Mouse (Mus musculus) G1E (cell line): ENCODE results near the gene Pdk3. TPM values are rescaled to one million over a fixed set of nuclear protein-coding genes. Genes with fewer than 3 reads are reported as not detected.

ENCODE experiments used
- ATAC-seq: 2 replicates; pipeline ENCODE4 v1.8.0; 2016; ENCODE audit warnings: mild to moderate bottlenecking; ENCODE audit not compliant: insufficient number of reproducible peaks, poor library complexity, low FRiP score, severe bottlenecking; ENCODE audit errors: extremely low read depth
- DNase-seq: peaks from one replicate; pipeline ENCODE4 v3.0.0; 2012; ENCODE audit warnings: low spot score
- H3K27me3 ChIP-seq: 2 replicates; pipeline ENCODE4 v1.6.1; 2012; ENCODE audit warnings: mild to moderate bottlenecking, low read length, inconsistent platforms; ENCODE audit not compliant: insufficient read depth
- H3K36me3 ChIP-seq: replicated peaks from 2 replicates; pipeline ENCODE3; 2012; ENCODE audit warnings: mild to moderate bottlenecking, inconsistent platforms
- H3K4me1 ChIP-seq: 2 replicates; pipeline ENCODE4 v1.6.1; 2012; ENCODE audit warnings: low read depth, low read length, inconsistent platforms, mixed read lengths; ENCODE audit not compliant: insufficient read depth
- H3K4me3 ChIP-seq: 2 replicates; pipeline ENCODE4 v1.5.1; 2012; ENCODE audit warnings: low read depth, mild to moderate bottlenecking, inconsistent platforms, low read length, moderate library complexity, mixed read lengths
- H3K9me3 ChIP-seq: replicated peaks from 2 replicates; pipeline ENCODE4 v1.6.1; 2012; ENCODE audit warnings: inconsistent platforms
- CTCF ChIP-seq: IDR thresholded peaks from 2 replicates; pipeline ENCODE4 v1.5.1; 2012; ENCODE audit warnings: low read depth, low read length, inconsistent platforms, mixed read lengths
- GATA1 ChIP-seq: IDR thresholded peaks from 2 replicates; pipeline ENCODE4 v1.6.1; 2012; ENCODE audit warnings: borderline replicate concordance, low read length, inconsistent platforms, mixed read lengths
- GATA2 ChIP-seq: IDR thresholded peaks from 2 replicates; pipeline ENCODE4 v1.6.1; 2012; ENCODE audit warnings: low read depth, low read length, inconsistent platforms, borderline replicate concordance
- POLR2AphosphoS5 ChIP-seq: IDR thresholded peaks from 2 replicates; pipeline ENCODE4 v1.6.1; 2012; ENCODE audit warnings: low read depth, low read length, inconsistent platforms; ENCODE audit not compliant: insufficient replicate concordance
- TAL1 ChIP-seq: conservative IDR thresholded peaks from 2 replicates; pipeline ENCODE4 v1.6.1; 2012; ENCODE audit warnings: low read depth, low read length, inconsistent platforms, mixed read lengths
- polyA plus RNA-seq: library from polyadenylated mRNA; stranded (reverse); fragments of >175 nt; gene quantifications from 2 replicates; pipeline ENCODE4 v1.2.3, GENCODE M21; 2012
- total RNA-seq, 2 experiments: library from RNA; stranded (forward) in 1 of 2; stranded (reverse) in 1 of 2; fragments of 200-1000 nt in 1 of 2; fragments of >200 nt in 1 of 2; fragmentation: Nextera tagmentation in 1 of 2; gene quantifications; 2 replicates each; pipeline ENCODE4 v1.2.3; 2014 to 2017

Pdk3 gene
- total and polyA plus RNA-seq, 3 experiments = 22.8 to 106 (median 90.0) TPM

DNA sequence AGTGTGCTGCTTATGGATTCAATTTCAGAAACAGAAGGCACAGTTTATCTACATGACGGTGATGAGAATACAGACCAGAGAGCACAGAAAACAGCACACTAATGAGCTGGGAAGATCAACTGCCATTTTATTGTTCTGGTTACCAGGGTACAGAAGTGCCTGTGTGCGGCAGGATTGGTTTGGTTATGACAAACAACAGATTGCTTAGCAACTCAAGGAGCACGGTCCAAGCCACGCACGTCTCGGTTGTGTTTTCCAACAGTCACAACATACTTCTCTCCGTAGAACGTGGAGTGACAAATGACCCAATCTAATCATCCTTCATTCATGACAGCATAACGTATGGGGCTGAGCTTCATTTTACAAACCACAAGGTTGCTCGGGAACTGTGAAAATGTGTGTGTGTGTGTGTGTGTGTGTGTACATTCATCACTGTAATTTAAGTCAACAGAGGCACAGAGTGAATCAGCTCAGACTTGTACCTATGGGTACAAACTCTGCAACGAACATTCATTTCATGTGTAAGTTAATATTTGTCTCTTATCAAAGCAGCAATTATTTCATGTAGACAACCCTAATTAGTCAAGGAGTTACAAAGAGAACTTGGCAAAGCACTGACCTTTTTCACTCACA lies 76.7 kb downstream of the Pdk3 start:
- no peak for TF ChIP-seq POLR2AphosphoS5
- TF ChIP-seq CTCF = no peak
- TF ChIP-seq GATA1 = no peak
- no peak for TF ChIP-seq TAL1
- TF ChIP-seq GATA2 = no peak
- Histone ChIP-seq H3K36me3 (peaks cover 40% of the 10 kb centered on the region), H3K9me3 (no peaks in the 10 kb centered on the region), H3K27me3 (no peaks in the 10 kb centered on the region), H3K4me3 (no peak overlapping the region), H3K4me1 (peaks cover 14% of the 10 kb centered on the region)
- ATAC-seq (no peak), DNase-seq (no peak)

DNA sequence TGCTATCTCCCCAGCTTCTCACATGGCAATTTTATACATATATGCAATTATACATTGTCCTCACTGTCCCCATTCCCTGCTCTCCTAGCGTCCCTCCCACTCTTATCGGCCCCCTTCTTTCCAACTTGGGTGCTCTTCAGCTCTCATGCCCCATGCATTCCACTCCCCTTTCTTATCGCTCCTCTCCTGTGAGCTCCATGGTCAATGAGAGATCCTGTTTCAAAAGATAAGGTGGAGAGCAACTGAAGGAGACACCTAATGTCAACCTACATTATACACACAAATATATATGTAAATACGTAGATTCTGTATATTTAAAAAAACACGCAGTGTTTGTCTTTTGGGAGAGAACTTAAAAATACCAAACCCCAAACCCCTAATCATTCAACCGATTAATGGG lies 81.4 kb downstream of the Pdk3 start:
- H3K4me1 ChIP-seq = peaks cover 33% of the 10 kb centered on the region
- no peak overlapping the region; the same call in 1 of the 2 replicates for H3K4me3 ChIP-seq
- ATAC-seq = peak; percentile 91
- peak; percentile 10 for DNase-seq
- H3K9me3 ChIP-seq = no peaks in the 10 kb centered on the region
- no peaks in the 10 kb centered on the region for H3K27me3 ChIP-seq
- H3K36me3 ChIP-seq = peaks cover 27% of the 10 kb centered on the region
- no peak for TF ChIP-seq GATA2
- peak; percentile 78 for TF ChIP-seq TAL1

DNA sequence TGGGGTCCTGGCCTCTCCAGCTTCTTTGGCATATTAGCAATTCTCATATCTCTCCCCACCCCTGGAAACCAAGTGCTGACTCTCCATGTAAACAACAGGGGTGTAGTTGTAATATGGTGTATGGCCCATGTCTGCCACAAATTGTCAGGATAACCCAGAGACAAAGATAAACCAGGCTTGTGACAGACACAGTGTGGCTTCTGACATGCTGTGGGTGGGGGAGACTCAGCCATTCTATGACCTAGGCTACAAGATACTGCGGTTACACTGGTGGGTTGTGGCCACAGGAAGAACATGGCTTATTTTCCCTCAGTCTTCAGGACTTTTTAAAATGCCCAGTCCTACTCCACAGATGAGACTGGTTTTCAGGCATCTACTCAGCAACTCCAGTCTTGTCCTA lies 82.8 kb downstream of the Pdk3 start:
- TF ChIP-seq CTCF (no peak), GATA1 (no peak), POLR2AphosphoS5 (no peak), TAL1 (no peak), GATA2 (no peak)
- Histone ChIP-seq H3K27me3 (no peaks in the 10 kb centered on the region), H3K4me3 (no peak overlapping the region), H3K4me1 (peaks cover 37% of the 10 kb centered on the region), H3K36me3 (peaks cover 26% of the 10 kb centered on the region), H3K9me3 (no peaks in the 10 kb centered on the region)
- ATAC-seq (no peak), DNase-seq (no peak)

DNA sequence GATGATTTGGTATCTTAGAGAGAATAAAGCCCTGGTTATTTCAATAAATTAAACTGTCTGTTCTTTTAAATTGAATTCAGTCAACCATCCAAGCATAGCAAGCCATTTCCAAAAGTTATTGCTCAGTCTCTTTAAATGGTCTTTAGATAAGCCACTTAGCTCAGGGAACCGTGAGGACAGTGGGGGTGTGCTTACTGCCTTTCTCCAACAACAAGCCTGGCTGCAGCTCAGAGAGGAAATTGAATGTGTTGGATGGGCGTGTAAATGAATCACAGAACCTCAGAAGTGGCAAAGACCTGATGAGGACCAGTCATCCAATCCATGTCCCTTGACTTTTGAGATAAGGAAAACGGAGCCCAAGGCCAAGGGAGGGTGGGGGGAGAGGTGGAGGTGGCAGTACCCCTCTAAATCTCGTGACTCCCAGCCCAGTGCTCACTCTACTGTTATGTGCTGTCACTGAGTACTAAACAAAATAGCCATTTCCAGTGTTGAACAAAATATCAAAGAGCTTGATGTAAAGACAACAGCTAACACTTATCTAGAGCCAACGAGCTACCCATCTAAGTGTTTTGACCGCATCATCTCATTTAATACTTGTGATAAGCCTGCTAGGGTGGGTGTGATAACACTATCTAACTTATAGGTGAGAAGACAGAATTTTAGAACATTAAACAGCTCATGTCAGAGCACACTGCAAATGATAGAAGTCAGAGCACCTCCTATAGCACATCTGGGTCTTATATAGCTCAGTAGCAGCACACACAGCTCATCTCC lies 98.8 kb downstream of the Pdk3 start:
- H3K9me3 ChIP-seq = no peaks in the 10 kb centered on the region
- peak; percentile 8 for DNase-seq
- peaks cover 19% of the 10 kb centered on the region for H3K36me3 ChIP-seq
- peak; percentile 80 for ATAC-seq
- H3K4me3 ChIP-seq = no peak overlapping the region; the same call in 1 of the 2 replicates
- 0 out of 2 replicates have a peak, but pooled peaks have one; percentile 32 for TF ChIP-seq TAL1
- no peak for TF ChIP-seq CTCF
- TF ChIP-seq POLR2AphosphoS5 = no peak
- TF ChIP-seq GATA2 = no peak
- TF ChIP-seq GATA1 = no peak
- no peaks in the 10 kb centered on the region for H3K27me3 ChIP-seq
- H3K4me1 ChIP-seq = peaks cover 23% of the 10 kb centered on the region

DNA sequence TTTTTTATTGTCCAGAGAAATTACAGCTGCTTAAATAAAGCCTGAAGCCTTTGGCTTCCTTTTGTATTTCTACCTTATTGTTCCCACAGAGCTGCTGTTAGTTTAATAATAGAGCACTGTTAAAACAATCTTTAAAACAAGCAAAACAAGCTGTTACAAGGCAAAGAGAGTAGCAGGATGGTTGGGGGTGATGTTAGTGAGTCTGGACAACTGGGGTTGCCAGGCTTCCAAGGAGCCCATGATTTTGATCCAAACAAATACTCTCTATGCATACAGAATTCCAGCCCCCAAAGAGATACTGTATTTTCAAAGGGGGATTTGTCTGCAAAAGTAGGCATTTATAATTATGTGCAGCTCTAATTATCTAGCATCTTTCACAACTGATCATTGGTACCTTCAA lies 99.6 kb downstream of the Pdk3 start:
- DNase-seq (no peak), ATAC-seq (no peak)
- peaks cover 23% of the 10 kb centered on the region for H3K4me1 ChIP-seq
- H3K9me3 ChIP-seq = no peaks in the 10 kb centered on the region
- H3K27me3 ChIP-seq = no peaks in the 10 kb centered on the region
- H3K4me3 ChIP-seq = no peak overlapping the region
- H3K36me3 ChIP-seq = peaks cover 19% of the 10 kb centered on the region
- no peak for TF ChIP-seq POLR2AphosphoS5
- no peak for TF ChIP-seq GATA2
- TF ChIP-seq TAL1 = no peak
- TF ChIP-seq GATA1 = no peak

DNA sequence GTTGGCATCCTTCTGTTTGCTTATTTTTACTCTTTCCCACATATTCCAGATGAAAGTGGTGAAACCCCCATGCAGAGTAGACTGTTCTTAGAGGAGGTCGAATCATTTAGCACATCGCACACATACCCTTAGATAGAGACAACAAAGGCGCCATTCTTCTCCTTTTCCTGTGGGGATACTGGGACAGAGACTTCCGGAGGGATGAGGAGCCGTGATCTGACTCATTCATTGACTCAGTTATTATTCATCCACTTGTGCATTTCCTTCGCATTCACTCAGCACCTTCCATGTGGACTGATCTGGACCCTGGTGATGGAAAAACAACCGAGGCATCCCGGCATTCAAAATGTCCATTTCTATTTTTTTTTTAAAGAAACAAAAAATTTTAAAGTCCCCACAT lies 101.1 kb downstream of the Pdk3 start:
- no peak for DNase-seq
- no peak for ATAC-seq
- H3K36me3 ChIP-seq = peaks cover 16% of the 10 kb centered on the region
- H3K4me3 ChIP-seq = no peak overlapping the region
- H3K9me3 ChIP-seq = no peaks in the 10 kb centered on the region
- H3K27me3 ChIP-seq = no peaks in the 10 kb centered on the region
- TF ChIP-seq GATA1 (no peak), TAL1 (no peak), CTCF (no peak), GATA2 (no peak), POLR2AphosphoS5 (no peak)
- peaks cover 23% of the 10 kb centered on the region for H3K4me1 ChIP-seq

DNA sequence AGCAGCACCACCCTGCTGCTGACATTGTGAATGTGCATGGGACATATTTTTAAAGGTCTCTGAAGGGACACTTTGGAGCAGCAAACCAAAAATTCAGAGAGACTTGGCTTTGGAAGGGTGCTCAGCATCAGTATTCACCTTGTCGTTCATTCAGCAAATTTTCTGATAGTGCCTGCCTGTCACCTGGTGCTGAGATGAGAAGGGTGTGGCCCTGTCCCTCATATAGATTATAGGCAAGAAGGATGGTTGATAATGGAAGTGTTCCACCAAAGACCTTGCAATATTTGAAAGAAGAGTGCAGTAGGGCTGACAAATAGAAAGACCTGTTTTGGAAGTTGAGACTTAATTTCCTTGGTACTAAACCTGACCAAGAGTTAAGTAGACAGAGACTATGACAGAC lies 102.5 kb downstream of the Pdk3 start:
- Histone ChIP-seq H3K27me3 (no peaks in the 10 kb centered on the region), H3K36me3 (peaks cover 12% of the 10 kb centered on the region), H3K4me3 (no peak overlapping the region), H3K9me3 (no peaks in the 10 kb centered on the region), H3K4me1 (peaks cover 23% of the 10 kb centered on the region)
- ATAC-seq (no peak), DNase-seq (no peak)
- no peak for TF ChIP-seq GATA2
- TF ChIP-seq GATA1 = no peak
- TF ChIP-seq TAL1 = no peak
- TF ChIP-seq POLR2AphosphoS5 = no peak
- no peak for TF ChIP-seq CTCF

Other genes starting within 250 kb of the Pdk3 start
- 91.6 and 100 TPM in 2 replicates for gene Pola1, start 200.0 kb downstream of the Pdk3 start, total RNA-seq (2014; fragmentation: Nextera tagmentation)
- gene Pola1, start 200.0 kb downstream of the Pdk3 start, total RNA-seq (2017) = 91.5 and 104 TPM in 2 replicates
- gene Pola1, start 200.0 kb downstream of the Pdk3 start, polyA plus RNA-seq = 4.1 and 6.2 TPM in 2 replicates
- gene Pcyt1b, start 177.3 kb downstream of the Pdk3 start, total RNA-seq (2014; fragmentation: Nextera tagmentation) = 6.0 and 17.1 TPM in 2 replicates
- 11.0 and 16.8 TPM in 2 replicates for gene Pcyt1b, start 177.3 kb downstream of the Pdk3 start, total RNA-seq (2017)
- gene Pcyt1b, start 177.3 kb downstream of the Pdk3 start, polyA plus RNA-seq = 1.3 and 1.8 TPM in 2 replicates
- gene AU015836, start 136.5 kb upstream of the Pdk3 start, total RNA-seq (2014; fragmentation: Nextera tagmentation) = not detected in 2 replicates
- not detected in 2 replicates for gene AU015836, start 136.5 kb upstream of the Pdk3 start, total RNA-seq (2017)
- gene AU015836, start 136.5 kb upstream of the Pdk3 start, polyA plus RNA-seq = not detected in 2 replicates